Mouse (Mus musculus) liver, postnatal 0 days (tissue): ENCODE measurements around the gene Actr2. TPM values are rescaled to one million over a fixed set of nuclear protein-coding genes. Genes with fewer than 3 reads are reported as not detected.

Experiments used
- ATAC-seq: fragments of 200-750 bp; cut with Nextera tagmentation; 2 replicates; pipeline ENCODE4 v1.8.0; 2017; ENCODE audit warnings: mild to moderate bottlenecking, moderate library complexity
- DNase-seq: peaks from one replicate; pipeline ENCODE4 v3.0.0-alpha.2; 2016
- H3K27ac ChIP-seq: fragments of 300-500 bp; sonication (generic); 2 replicates; pipeline ENCODE4 v1.5.1; 2014; ENCODE audit warnings: antibody characterized with exemption, moderate library complexity, mild to moderate bottlenecking, low read depth
- H3K27me3 ChIP-seq: fragments of 300-500 bp; sonication (generic); 2 replicates; pipeline ENCODE4 v1.6.1; 2014; ENCODE audit warnings: low read length, control low read depth, mixed read lengths; ENCODE audit not compliant: insufficient read depth
- H3K36me3 ChIP-seq: fragments of 300-500 bp; sonication (generic); replicated peaks from 2 replicates; pipeline ENCODE4 v1.6.1; 2014; ENCODE audit warnings: mild to moderate bottlenecking, control low read depth, low read length, moderate library complexity, mixed read lengths; ENCODE audit not compliant: insufficient read depth
- H3K4me1 ChIP-seq: fragments of 300-500 bp; sonication (generic); 2 replicates; pipeline ENCODE4 v1.6.1; 2014; ENCODE audit warnings: antibody characterized with exemption, mild to moderate bottlenecking, control low read depth; ENCODE audit not compliant: insufficient read depth
- H3K4me2 ChIP-seq: fragments of 300-500 bp; sonication (generic); 2 replicates; pipeline ENCODE4 v1.6.1; 2014; ENCODE audit warnings: low read depth, mild to moderate bottlenecking, low read length, moderate library complexity, mixed read lengths
- H3K4me3 ChIP-seq: fragments of 300-500 bp; sonication (generic); 2 replicates; pipeline ENCODE4 v1.5.1; 2014; ENCODE audit warnings: low read depth, low read length
- H3K9ac ChIP-seq: fragments of 300-500 bp; sonication (generic); replicated peaks from 2 replicates; pipeline ENCODE4 v1.6.1; 2014; ENCODE audit warnings: mild to moderate bottlenecking, moderate library complexity
- H3K9me3 ChIP-seq: fragments of 300-500 bp; sonication (generic); 2 replicates; pipeline ENCODE4 v1.6.1; 2016; ENCODE audit warnings: mild to moderate bottlenecking, control low read depth, low read length, mixed read lengths
- CTCF ChIP-seq: sonication (generic); IDR thresholded peaks from 2 replicates; pipeline ENCODE4 v1.5.1; 2016; ENCODE audit warnings: antibody characterized with exemption, low read depth
- EP300 ChIP-seq: IDR thresholded peaks from 2 replicates; pipeline ENCODE4 v1.6.1; 2016; ENCODE audit warnings: antibody characterized with exemption, low read depth, mild to moderate bottlenecking
- WGBS: fragments of 180-500 bp; shearing (Covaris S2); extraction: QIAGEN DNeasy Blood & Tissue Kit; methylation state at CpG from one replicate; pipeline ENCODE4 v1.1.7; 2014; ENCODE audit not compliant: insufficient replicate concordance; 5-methylcytosine and 5-hydroxymethylcytosine counted together
- polyA plus RNA-seq: library from polyadenylated mRNA; unstranded; fragments of >200 nt; fragmentation: Nextera tagmentation; extraction: Ambion mirVana; gene quantifications from 2 replicates; pipeline ENCODE4 v1.2.1, GENCODE M21; 2015

Gene Actr2
- polyA plus RNA-seq, 1 experiment from 2014 or later = 54.3 TPM

- H3K4me2 ChIP-seq = no peak overlapping the region
- TF ChIP-seq CTCF (peak; percentile 45), EP300 (no peak)
- no peaks in the 10 kb centered on the region for H3K27me3 ChIP-seq
- H3K4me3 ChIP-seq = no peak overlapping the region
- H3K4me1 ChIP-seq = peaks cover 6% of the 10 kb centered on the region; the same call in 1 of the 2 replicates
- DNase-seq = no peak
- ATAC-seq = no peak
- no peaks in the 10 kb centered on the region for H3K36me3 ChIP-seq
- H3K27ac ChIP-seq = no peak overlapping the region
- WGBS = 68% methylated on average over 3 of the region's 3 CpGs
- H3K9me3 ChIP-seq = no peaks in the 10 kb centered on the region
- no peak overlapping the region for H3K9ac ChIP-seq
Measured at GRCm38 (mm10) chr11:20045586-20045985, 67.1 kb downstream of the Actr2 start.

- Histone ChIP-seq H3K9ac (no peak overlapping the region), H3K36me3 (no peaks in the 10 kb centered on the region), H3K9me3 (no peaks in the 10 kb centered on the region), H3K4me1 (peaks cover 6% of the 10 kb centered on the region; the same call in 1 of the 2 replicates), H3K27ac (no peak overlapping the region), H3K4me3 (no peak overlapping the region), H3K4me2 (no peak overlapping the region), H3K27me3 (no peaks in the 10 kb centered on the region)
- TF ChIP-seq CTCF (no peak), EP300 (peak; percentile 33; the same call in 1 of the 2 replicates)
- DNase-seq (peak; percentile 26), ATAC-seq (peak; percentile 62)
- 67% methylated on average over 4 of the region's 4 CpGs for WGBS
Measured at GRCm38 (mm10) chr11:20043256-20043655, 69.5 kb downstream of the Actr2 start.

- Histone ChIP-seq H3K27me3 (no peaks in the 10 kb centered on the region), H3K9ac (no peak overlapping the region), H3K36me3 (no peaks in the 10 kb centered on the region), H3K27ac (no peak overlapping the region), H3K4me2 (no peak overlapping the region), H3K9me3 (no peaks in the 10 kb centered on the region), H3K4me1 (peaks cover 6% of the 10 kb centered on the region; the same call in 1 of the 2 replicates), H3K4me3 (no peak overlapping the region)
- no peak for TF ChIP-seq EP300
- no peak for TF ChIP-seq CTCF
- DNase-seq (no peak), ATAC-seq (no peak)
- WGBS = 67% methylated on average over 4 of the region's 4 CpGs
Measured at GRCm38 (mm10) chr11:20042106-20042505, 70.6 kb downstream of the Actr2 start.

GRCm38 (mm10) chr11:20041164-20041920 is 71.4 kb downstream of the Actr2 start:
- Histone ChIP-seq H3K9me3 (no peaks in the 10 kb centered on the region), H3K9ac (no peak overlapping the region), H3K27me3 (no peaks in the 10 kb centered on the region), H3K27ac (peak overlapping the region; percentile 34), H3K4me2 (no peak overlapping the region), H3K4me3 (no peak overlapping the region), H3K4me1 (peaks cover 6% of the 10 kb centered on the region; the same call in 1 of the 2 replicates), H3K36me3 (no peaks in the 10 kb centered on the region)
- TF ChIP-seq CTCF = no peak
- no peak for TF ChIP-seq EP300
- WGBS = 40% methylated on average over 6 of the region's 6 CpGs
- ATAC-seq (peak; percentile 33; the same call in 1 of the 2 replicates), DNase-seq (no peak)

GRCm38 (mm10) chr11:20038723-20039122 is 74.0 kb downstream of the Actr2 start:
- H3K27me3 ChIP-seq = no peaks in the 10 kb centered on the region
- 59% methylated on average over 8 of the region's 8 CpGs for WGBS
- TF ChIP-seq EP300 = no peak
- TF ChIP-seq CTCF = no peak
- DNase-seq = no peak
- no peak for ATAC-seq
- no peak overlapping the region for H3K4me3 ChIP-seq
- no peaks in the 10 kb centered on the region for H3K9me3 ChIP-seq
- peaks cover 6% of the 10 kb centered on the region; the same call in 1 of the 2 replicates for H3K4me1 ChIP-seq
- H3K27ac ChIP-seq = no peak overlapping the region
- no peak overlapping the region for H3K9ac ChIP-seq
- H3K4me2 ChIP-seq = no peak overlapping the region
- H3K36me3 ChIP-seq = no peaks in the 10 kb centered on the region

GRCm38 (mm10) chr11:20037739-20038138 is 75.0 kb downstream of the Actr2 start:
- Histone ChIP-seq H3K4me3 (no peak overlapping the region), H3K4me1 (peaks cover 3% of the 10 kb centered on the region; the same call in 1 of the 2 replicates), H3K9ac (no peak overlapping the region), H3K27ac (no peak overlapping the region), H3K4me2 (no peak overlapping the region), H3K9me3 (no peaks in the 10 kb centered on the region), H3K27me3 (no peaks in the 10 kb centered on the region), H3K36me3 (no peaks in the 10 kb centered on the region)
- no peak for ATAC-seq
- no peak for TF ChIP-seq CTCF
- no peak for TF ChIP-seq EP300
- no peak for DNase-seq
- WGBS = 75% methylated on average over 4 of the region's 4 CpGs
